Mouse (Mus musculus) limb, embryonic 11.5 days (tissue): ENCODE data around the gene Pacrg. TPM values are rescaled to one million over a fixed set of nuclear protein-coding genes. Genes with fewer than 3 reads are reported as not detected.

Source experiments
- ATAC-seq: fragments of 200-750 bp; cut with Nextera tagmentation; 2 replicates; pipeline ENCODE4 v1.8.0; 2017; ENCODE audit warnings: low read depth; ENCODE audit not compliant: insufficient number of reproducible peaks, low FRiP score, low TSS enrichment
- DNase-seq: peaks from one replicate; pipeline ENCODE4 v3.0.0-alpha.2; 2015; ENCODE audit warnings: low spot score
- H3K27ac ChIP-seq: fragments of 300-500 bp; sonication (generic); replicated peaks from 2 replicates; pipeline ENCODE4 v1.5.1; 2014; ENCODE audit warnings: low read depth, mild to moderate bottlenecking, low read length
- H3K27me3 ChIP-seq: fragments of 300-500 bp; sonication (generic); 2 replicates; pipeline ENCODE4 v1.6.1; 2014; ENCODE audit warnings: mild to moderate bottlenecking, low read length, mixed read lengths; ENCODE audit not compliant: control insufficient read depth, insufficient read depth
- H3K36me3 ChIP-seq: fragments of 300-500 bp; sonication (generic); 2 replicates; pipeline ENCODE4 v1.6.1; 2014; ENCODE audit warnings: mild to moderate bottlenecking, low read length, moderate library complexity, mixed read lengths; ENCODE audit not compliant: control insufficient read depth, insufficient read depth
- H3K4me1 ChIP-seq: fragments of 300-500 bp; sonication (generic); 2 replicates; pipeline ENCODE4 v1.6.1; 2014; ENCODE audit warnings: low read length, mixed read lengths; ENCODE audit not compliant: control insufficient read depth, insufficient read depth
- H3K4me2 ChIP-seq: fragments of 300-500 bp; sonication (generic); 2 replicates; pipeline ENCODE4 v1.6.1; 2014; ENCODE audit warnings: low read depth, mild to moderate bottlenecking, moderate library complexity; ENCODE audit not compliant: severe bottlenecking
- H3K4me3 ChIP-seq: fragments of 300-500 bp; sonication (generic); 2 replicates; pipeline ENCODE4 v1.5.1; 2014; ENCODE audit warnings: low read depth, low read length
- H3K9ac ChIP-seq: fragments of 300-500 bp; sonication (generic); 2 replicates; pipeline ENCODE4 v1.6.1; 2014; ENCODE audit warnings: mild to moderate bottlenecking, low read length
- H3K9me3 ChIP-seq: fragments of 300-500 bp; sonication (generic); 2 replicates; pipeline ENCODE4 v1.6.1; 2016; ENCODE audit warnings: low read length; ENCODE audit not compliant: control insufficient read depth
- WGBS: fragments of 180-500 bp; shearing (Covaris S2); extraction: QIAGEN DNeasy Blood & Tissue Kit; methylation state at CpG from one replicate; pipeline ENCODE4 v1.1.7; 2014; 5-methylcytosine and 5-hydroxymethylcytosine counted together
- polyA plus RNA-seq: library from polyadenylated mRNA; unstranded; fragments of >200 nt; fragmentation: Nextera tagmentation; extraction: Ambion mirVana; gene quantifications from 2 replicates; pipeline ENCODE4 v1.2.1, GENCODE M21; 2014

Pacrg gene
- polyA plus RNA-seq, 1 experiment from 2014 or later = 1.3 TPM

GRCm38 (mm10) chr17:10497781-10498420 is 342.2 kb downstream of the Pacrg start:
- H3K9ac ChIP-seq = no peak overlapping the region
- H3K9me3 ChIP-seq = no peaks in the 10 kb centered on the region
- WGBS = 58% methylated on average over 4 of the region's 4 CpGs
- no peak overlapping the region for H3K4me3 ChIP-seq
- H3K4me2 ChIP-seq = no peak overlapping the region
- H3K4me1 ChIP-seq = peaks cover 7% of the 10 kb centered on the region; the same call in 1 of the 2 replicates
- H3K27me3 ChIP-seq = no peaks in the 10 kb centered on the region
- DNase-seq (no peak), ATAC-seq (no peak)
- H3K27ac ChIP-seq = no peak overlapping the region
- no peaks in the 10 kb centered on the region for H3K36me3 ChIP-seq

GRCm38 (mm10) chr17:10496066-10496465 is 344.0 kb downstream of the Pacrg start:
- Histone ChIP-seq H3K27me3 (no peaks in the 10 kb centered on the region), H3K27ac (0 out of 2 replicates have a peak overlapping the region, but pooled peaks have one; percentile 26), H3K4me2 (no peak overlapping the region), H3K4me3 (no peak overlapping the region), H3K9me3 (no peaks in the 10 kb centered on the region), H3K4me1 (peaks cover 11% of the 10 kb centered on the region; the same call in 1 of the 2 replicates), H3K9ac (no peak overlapping the region), H3K36me3 (no peaks in the 10 kb centered on the region)
- WGBS = 89% methylated on average over 8 of the region's 8 CpGs
- DNase-seq = no peak
- no peak for ATAC-seq

GRCm38 (mm10) chr17:10495588-10495987 is 344.5 kb downstream of the Pacrg start:
- Histone ChIP-seq H3K9ac (no peak overlapping the region), H3K4me1 (peaks cover 11% of the 10 kb centered on the region; the same call in 1 of the 2 replicates), H3K4me3 (no peak overlapping the region), H3K27ac (no peak overlapping the region), H3K4me2 (no peak overlapping the region), H3K27me3 (no peaks in the 10 kb centered on the region), H3K36me3 (no peaks in the 10 kb centered on the region), H3K9me3 (no peaks in the 10 kb centered on the region)
- ATAC-seq (no peak), DNase-seq (no peak)
- 23% methylated on average over 8 of the region's 8 CpGs for WGBS

- Histone ChIP-seq H3K27me3 (no peaks in the 10 kb centered on the region), H3K9me3 (no peaks in the 10 kb centered on the region), H3K4me2 (no peak overlapping the region), H3K27ac (no peak overlapping the region), H3K36me3 (no peaks in the 10 kb centered on the region), H3K4me3 (no peak overlapping the region), H3K4me1 (peaks cover 17% of the 10 kb centered on the region), H3K9ac (no peak overlapping the region)
- DNase-seq = no peak
- ATAC-seq = no peak
- WGBS = 22% methylated on average over 3 of the region's 3 CpGs
Measured at GRCm38 (mm10) chr17:10493124-10493523, 347.0 kb downstream of the Pacrg start.

GRCm38 (mm10) chr17:10490374-10491169 is 349.5 kb downstream of the Pacrg start:
- 37% methylated on average over 8 of the region's 8 CpGs for WGBS
- no peaks in the 10 kb centered on the region for H3K36me3 ChIP-seq
- H3K9me3 ChIP-seq = no peaks in the 10 kb centered on the region
- no peak overlapping the region for H3K4me2 ChIP-seq
- no peaks in the 10 kb centered on the region for H3K27me3 ChIP-seq
- H3K4me1 ChIP-seq = peaks cover 13% of the 10 kb centered on the region
- DNase-seq (no peak), ATAC-seq (peak; percentile 58; the same call in 1 of the 2 replicates)
- no peak overlapping the region for H3K9ac ChIP-seq
- no peak overlapping the region for H3K27ac ChIP-seq
- no peak overlapping the region for H3K4me3 ChIP-seq

GRCm38 (mm10) chr17:10488873-10489272 is 351.2 kb downstream of the Pacrg start:
- Histone ChIP-seq H3K4me1 (peaks cover 11% of the 10 kb centered on the region), H3K27me3 (no peaks in the 10 kb centered on the region), H3K9me3 (no peaks in the 10 kb centered on the region), H3K4me3 (no peak overlapping the region), H3K4me2 (no peak overlapping the region), H3K36me3 (no peaks in the 10 kb centered on the region), H3K9ac (no peak overlapping the region), H3K27ac (no peak overlapping the region)
- DNase-seq = no peak
- no peak for ATAC-seq
- 96% methylated on average over 2 of the region's 2 CpGs for WGBS

GRCm38 (mm10) chr17:10483945-10484546 is 356.1 kb downstream of the Pacrg start:
- Histone ChIP-seq H3K4me3 (no peak overlapping the region), H3K9me3 (no peaks in the 10 kb centered on the region), H3K27ac (no peak overlapping the region), H3K9ac (no peak overlapping the region), H3K36me3 (no peaks in the 10 kb centered on the region), H3K4me2 (no peak overlapping the region), H3K4me1 (no peaks in the 10 kb centered on the region), H3K27me3 (no peaks in the 10 kb centered on the region)
- DNase-seq (no peak), ATAC-seq (no peak)
- WGBS = 82% methylated on average over 6 of the region's 6 CpGs

- no peak for DNase-seq
- Histone ChIP-seq H3K9me3 (no peaks in the 10 kb centered on the region), H3K4me1 (0 out of 2 replicates have a peak, but pooled peaks cover 2% of the 10 kb centered on the region), H3K4me3 (no peak overlapping the region), H3K4me2 (no peak overlapping the region), H3K27me3 (no peaks in the 10 kb centered on the region), H3K9ac (no peak overlapping the region), H3K36me3 (no peaks in the 10 kb centered on the region), H3K27ac (no peak overlapping the region)
- ATAC-seq = no peak
- 74% methylated on average over 1 of the region's 1 CpGs for WGBS
Measured at GRCm38 (mm10) chr17:10481081-10481480, 359.0 kb downstream of the Pacrg start.
